19 mouse cellular contexts compared by ENCODE assay signal in the genomic region with DNA sequence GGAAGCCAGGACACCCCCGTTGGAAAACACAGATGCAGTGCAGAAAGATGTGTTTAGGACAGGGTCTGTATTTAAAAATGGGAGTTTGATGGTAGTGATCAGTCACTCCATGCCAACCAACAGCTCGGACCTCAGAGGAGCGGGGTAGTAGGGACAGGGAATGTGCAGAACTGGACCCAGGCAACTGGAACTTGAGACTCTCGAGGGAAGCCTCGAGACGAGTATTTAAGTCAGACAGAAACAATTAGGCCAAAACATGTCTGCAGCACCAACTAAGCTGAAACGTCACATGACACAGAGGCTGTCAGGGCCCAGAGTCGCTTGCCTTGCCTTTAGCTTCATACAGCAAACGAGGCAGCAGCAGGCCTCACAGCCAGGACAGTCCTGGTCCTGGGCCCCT. TPM values are rescaled to one million over a fixed set of nuclear protein-coding genes. Genes with fewer than 3 reads are reported as not detected.
DNase-seq lines count a peak whose midpoint lies in the region; ATAC-seq lines count a peak whose summit lies in the region.
"Had no signal": no experiment of that assay in that cellular context is flagged by ENCODE, and none has a peak within 500 bp of the region (broad histone marks: within the 10 kb centered on the region; RNA-seq: fewer than 3 reads in every experiment).

No protein-coding gene starts in this region.

- peak overlapping the region; percentile 57 for H3K27ac ChIP-seq in heart, embryonic 16.5 days (ENCODE audit: low read length)
- H3K27ac ChIP-seq in midbrain, embryonic 11.5 days (ENCODE audit: low read depth, low read length): no peak overlapping the region
- no peak overlapping the region for H3K27ac ChIP-seq in intestine, embryonic 16.5 days (ENCODE audit: low read length)
- H3K27ac ChIP-seq: neural tube, embryonic 12.5 days had no signal

- H3K4me2 ChIP-seq in heart, embryonic 16.5 days (ENCODE audit: low read depth, low read length): no peak overlapping the region
- no peak overlapping the region for H3K4me2 ChIP-seq in midbrain, embryonic 11.5 days
- H3K4me2 ChIP-seq in intestine, embryonic 16.5 days (ENCODE audit: low read depth, low read length): no peak overlapping the region
- H3K4me2 ChIP-seq: neural tube, embryonic 12.5 days had no signal

- H3K36me3 ChIP-seq in heart, embryonic 16.5 days (ENCODE audit: control insufficient read depth, insufficient read depth): peaks cover 42% of the 10 kb centered on the region
- H3K36me3 ChIP-seq in megakaryocyte, embryonic 14.5 days (replicated peaks; ENCODE audit: low read length): peaks cover 84% of the 10 kb centered on the region
- peaks cover 16% of the 10 kb centered on the region; the same call in 1 of the 2 replicates for H3K36me3 ChIP-seq in midbrain, embryonic 11.5 days (ENCODE audit: control insufficient read depth, insufficient read depth, low read length)
- H3K36me3 ChIP-seq in intestine, embryonic 16.5 days (ENCODE audit: control insufficient read depth, insufficient read depth, low read length): peaks cover 21% of the 10 kb centered on the region

- H3K27me3 ChIP-seq in heart, embryonic 16.5 days (ENCODE audit: control insufficient read depth, insufficient read depth, low read length): no peaks in the 10 kb centered on the region
- H3K27me3 ChIP-seq in megakaryocyte, embryonic 14.5 days (replicated peaks): no peaks in the 10 kb centered on the region
- no peaks in the 10 kb centered on the region for H3K27me3 ChIP-seq in midbrain, embryonic 11.5 days (ENCODE audit: control insufficient read depth, insufficient read depth, low read length)
- no peaks in the 10 kb centered on the region for H3K27me3 ChIP-seq in intestine, embryonic 16.5 days (replicated peaks; ENCODE audit: control insufficient read depth, insufficient read depth, low read length)
- H3K27me3 ChIP-seq: neural tube, embryonic 12.5 days had no signal

- no peaks in the 10 kb centered on the region for H3K9me3 ChIP-seq in heart, embryonic 16.5 days (replicated peaks; ENCODE audit: control insufficient read depth, low read length)
- no peaks in the 10 kb centered on the region for H3K9me3 ChIP-seq in megakaryocyte, embryonic 14.5 days
- H3K9me3 ChIP-seq in midbrain, embryonic 11.5 days (ENCODE audit: control insufficient read depth, low read length): no peaks in the 10 kb centered on the region
- H3K9me3 ChIP-seq in intestine, embryonic 16.5 days (ENCODE audit: control insufficient read depth, low read length): no peaks in the 10 kb centered on the region
- H3K9me3 ChIP-seq: neural tube, embryonic 12.5 days had no signal

- intact Hi-C loops in heart, postnatal 25 days (cut with DNase I): loop anchor here (5.0 kb wide), 1 partner anchor 69 kb away; a partner anchor contains a TSS

- peak; percentile 5 for DNase-seq in gastrocnemius, postnatal 10 days
- DNase-seq in gastrocnemius, adult 8-10 months (ENCODE audit: low spot score in 2 of 2): no peak
- DNase-seq in heart, postnatal 25 days (ENCODE audit: low spot score): no peak
- no peak for DNase-seq in midbrain, embryonic 11.5 days (ENCODE audit: low spot score, missing footprints)
- DNase-seq: cerebellum, adult 2 months; kidney, adult 2 months; kidney, postnatal 36 days; liver; spleen, adult 18-20 months; thymus, adult 18-20 months had no signal

- H3K4me3 ChIP-seq in heart, embryonic 16.5 days (ENCODE audit: low read length): no peak overlapping the region
- peak overlapping the region; percentile 76 for H3K4me3 ChIP-seq in megakaryocyte, embryonic 14.5 days (replicated peaks)
- H3K4me3 ChIP-seq in midbrain, embryonic 11.5 days (ENCODE audit: low read depth, low read length): no peak overlapping the region
- no peak overlapping the region for H3K4me3 ChIP-seq in intestine, embryonic 16.5 days (ENCODE audit: low read length)
- H3K4me3 ChIP-seq: erythroblast, embryonic 14.5 days; neural tube, embryonic 12.5 days had no signal

- peak overlapping the region; percentile 21; the same call in 1 of the 2 replicates for H3K9ac ChIP-seq in heart, embryonic 16.5 days (ENCODE audit: low read length)
- H3K9ac ChIP-seq in midbrain, embryonic 11.5 days (ENCODE audit: low read length): no peak overlapping the region
- no peak overlapping the region for H3K9ac ChIP-seq in intestine, embryonic 16.5 days (ENCODE audit: low read depth, low read length)
- H3K9ac ChIP-seq: neural tube, embryonic 12.5 days had no signal

- WGBS in heart, embryonic 16.5 days: 50% methylated on average over 9 of the region's 9 CpGs
- WGBS in midbrain, embryonic 11.5 days: 76% methylated on average over 9 of the region's 9 CpGs
- WGBS in intestine, embryonic 16.5 days: 66% methylated on average over 9 of the region's 9 CpGs

- H3K4me1 ChIP-seq in heart, embryonic 16.5 days (ENCODE audit: control insufficient read depth, insufficient read depth, low read length): peaks cover 26% of the 10 kb centered on the region
- peaks cover 100% of the 10 kb centered on the region for H3K4me1 ChIP-seq in megakaryocyte, embryonic 14.5 days
- H3K4me1 ChIP-seq in midbrain, embryonic 11.5 days (ENCODE audit: control insufficient read depth, insufficient read depth, low read length): no peaks in the 10 kb centered on the region
- H3K4me1 ChIP-seq in intestine, embryonic 16.5 days (ENCODE audit: control insufficient read depth, insufficient read depth, low read length): peaks cover 6% of the 10 kb centered on the region
- H3K4me1 ChIP-seq: neural tube, embryonic 12.5 days had no signal

- no peak for ATAC-seq in heart, embryonic 16.5 days (replicated peaks; ENCODE audit: extremely low read depth, insufficient read depth, low FRiP score)
- no peak for ATAC-seq in megakaryocyte, adult 5-6 weeks (ENCODE audit: poor library complexity, severe bottlenecking)
- no peak for ATAC-seq in midbrain, embryonic 11.5 days (ENCODE audit: low FRiP score)
- no peak for ATAC-seq in intestine, embryonic 16.5 days
- ATAC-seq: forebrain, embryonic 14.5 days had no signal

RNA-seq across cellular contexts. Expression of a gene that starts 3.2 kb away (rescaled TPM):
- total RNA-seq in gastrocnemius, postnatal 10 days (2021): over 10,000 TPM; 11,325 to 12,607 TPM
- over 10,000 TPM; 27,209 to 31,432 (median 30,252) TPM for total RNA-seq in gastrocnemius, adult 8-10 months (2022)
- 1.4 and 6.4 TPM in 2 replicates for polyA plus RNA-seq in heart, embryonic 16.5 days (2015; fragmentation: Nextera tagmentation; extraction: Ambion mirVana)
- 1 to 10 TPM in 1 of 2 experiments, under 1 TPM in 1; 0.88 to 1.2 TPM for total RNA-seq in heart, postnatal 25 days (2021)
- polyA plus RNA-seq in megakaryocyte, embryonic 14.5 days (2012; ENCODE audit: insufficient read depth, low replicate concordance): 1.1 and 1.4 TPM in 2 replicates
- 0.07 and 0.52 TPM in 2 replicates for total RNA-seq in megakaryocyte, adult 5-6 weeks (2015)
- not detected in 2 replicates for total RNA-seq in megakaryocyte, adult 5-6 weeks (2017)
- 0.29 and 0.38 TPM in 2 replicates for polyA plus RNA-seq in midbrain, embryonic 11.5 days (2014; fragmentation: Nextera tagmentation; extraction: Ambion mirVana)
- 1.1 and 1.3 TPM in 2 replicates for polyA plus RNA-seq in intestine, embryonic 16.5 days (2015; fragmentation: Nextera tagmentation; extraction: Ambion mirVana)
- total RNA-seq: granulocyte monocyte progenitor cell, adult 5-6 weeks had no signal
- polyA plus RNA-seq: erythroblast, embryonic 14.5 days; stomach, embryonic 14.5 days had no signal

RNA-seq across cellular contexts. Expression of a gene that starts 9.1 kb away (rescaled TPM):
- 10 to 100 TPM; 52.0 to 53.7 TPM for total RNA-seq in gastrocnemius, postnatal 10 days (2021)
- total RNA-seq in gastrocnemius, adult 8-10 months (2022): 10 to 100 TPM; 45.9 to 57.4 (median 49.0) TPM
- polyA plus RNA-seq in heart, embryonic 16.5 days (2015; fragmentation: Nextera tagmentation; extraction: Ambion mirVana): 44.3 and 46.0 TPM in 2 replicates
- 10 to 100 TPM; 40.2 to 43.2 TPM for total RNA-seq in heart, postnatal 25 days (2021)
- 94.0 and 146 TPM in 2 replicates for polyA plus RNA-seq in megakaryocyte, embryonic 14.5 days (2012; ENCODE audit: insufficient read depth, low replicate concordance)
- total RNA-seq in megakaryocyte, adult 5-6 weeks (2015): 18.2 and 20.6 TPM in 2 replicates
- total RNA-seq in megakaryocyte, adult 5-6 weeks (2017): 9.9 and 10.6 TPM in 2 replicates
- 38.1 and 44.6 TPM in 2 replicates for polyA plus RNA-seq in midbrain, embryonic 11.5 days (2014; fragmentation: Nextera tagmentation; extraction: Ambion mirVana)
- polyA plus RNA-seq in intestine, embryonic 16.5 days (2015; fragmentation: Nextera tagmentation; extraction: Ambion mirVana): 43.2 and 44.6 TPM in 2 replicates

RNA-seq across cellular contexts. Expression of a gene that starts 21.0 kb away (rescaled TPM):
- 100 to 1,000 TPM in 1 of 2 experiments, 10 to 100 TPM in 1; 99.0 to 114 TPM for total RNA-seq in gastrocnemius, postnatal 10 days (2021)
- 100 to 1,000 TPM; 116 to 151 (median 137) TPM for total RNA-seq in gastrocnemius, adult 8-10 months (2022)
- polyA plus RNA-seq in heart, embryonic 16.5 days (2015; fragmentation: Nextera tagmentation; extraction: Ambion mirVana): 224 and 229 TPM in 2 replicates
- total RNA-seq in heart, postnatal 25 days (2021): 100 to 1,000 TPM; 326 to 329 TPM
- polyA plus RNA-seq in megakaryocyte, embryonic 14.5 days (2012; ENCODE audit: insufficient read depth, low replicate concordance): 19.3 and 43.5 TPM in 2 replicates
- total RNA-seq in megakaryocyte, adult 5-6 weeks (2015): 40.2 and 44.3 TPM in 2 replicates
- 33.8 and 44.9 TPM in 2 replicates for total RNA-seq in megakaryocyte, adult 5-6 weeks (2017)
- 133 and 146 TPM in 2 replicates for polyA plus RNA-seq in midbrain, embryonic 11.5 days (2014; fragmentation: Nextera tagmentation; extraction: Ambion mirVana)
- polyA plus RNA-seq in intestine, embryonic 16.5 days (2015; fragmentation: Nextera tagmentation; extraction: Ambion mirVana): 229 and 244 TPM in 2 replicates

RNA-seq across cellular contexts. Expression of a gene that starts 37.1 kb away (rescaled TPM):
- 10 to 100 TPM; 33.6 to 45.6 TPM for total RNA-seq in gastrocnemius, postnatal 10 days (2021)
- total RNA-seq in gastrocnemius, adult 8-10 months (2022): 10 to 100 TPM; 25.4 to 32.4 (median 29.9) TPM
- 29.7 and 30.6 TPM in 2 replicates for polyA plus RNA-seq in heart, embryonic 16.5 days (2015; fragmentation: Nextera tagmentation; extraction: Ambion mirVana)
- total RNA-seq in heart, postnatal 25 days (2021): 10 to 100 TPM; 37.0 to 41.7 TPM
- polyA plus RNA-seq in megakaryocyte, embryonic 14.5 days (2012; ENCODE audit: insufficient read depth, low replicate concordance): 956 and 1,090 TPM in 2 replicates
- 75.5 and 84.4 TPM in 2 replicates for total RNA-seq in megakaryocyte, adult 5-6 weeks (2015)
- total RNA-seq in megakaryocyte, adult 5-6 weeks (2017): 26.1 and 40.5 TPM in 2 replicates
- 52.7 and 58.6 TPM in 2 replicates for polyA plus RNA-seq in midbrain, embryonic 11.5 days (2014; fragmentation: Nextera tagmentation; extraction: Ambion mirVana)
- polyA plus RNA-seq in intestine, embryonic 16.5 days (2015; fragmentation: Nextera tagmentation; extraction: Ambion mirVana): 25.8 and 29.4 TPM in 2 replicates

RNA-seq across cellular contexts. Expression of a gene that starts 37.6 kb away (rescaled TPM):
- 10 to 100 TPM; 11.4 to 15.2 TPM for total RNA-seq in gastrocnemius, postnatal 10 days (2021)
- total RNA-seq in gastrocnemius, adult 8-10 months (2022): 10 to 100 TPM; 10.5 to 19.2 (median 15.1) TPM
- polyA plus RNA-seq in heart, embryonic 16.5 days (2015; fragmentation: Nextera tagmentation; extraction: Ambion mirVana): 22.1 and 22.2 TPM in 2 replicates
- 1 to 10 TPM; 4.6 to 4.9 TPM for total RNA-seq in heart, postnatal 25 days (2021)
- polyA plus RNA-seq in megakaryocyte, embryonic 14.5 days (2012; ENCODE audit: insufficient read depth, low replicate concordance): 97.9 and 143 TPM in 2 replicates
- total RNA-seq in megakaryocyte, adult 5-6 weeks (2015): 6.7 and 6.8 TPM in 2 replicates
- total RNA-seq in megakaryocyte, adult 5-6 weeks (2017): 21.4 and 25.0 TPM in 2 replicates
- 17.9 and 18.0 TPM in 2 replicates for polyA plus RNA-seq in midbrain, embryonic 11.5 days (2014; fragmentation: Nextera tagmentation; extraction: Ambion mirVana)
- polyA plus RNA-seq in intestine, embryonic 16.5 days (2015; fragmentation: Nextera tagmentation; extraction: Ambion mirVana): 22.6 and 25.0 TPM in 2 replicates

Comparison
In these comparisons a context has a peak if more than half of its experiments do, and no peak if none do; other contexts are left out.
1. RNA of a gene that starts 3.2 kb away (total RNA-seq): 27,209 to 31,432 TPM in gastrocnemius, adult 8-10 months and 11,325 to 12,607 TPM in gastrocnemius, postnatal 10 days; 0.88 to 1.2 TPM in heart, postnatal 25 days and 0.07 to 0.52 TPM in megakaryocyte, adult 5-6 weeks; every median in the first group is over 1,000 times any median in the second.